Mouse (Mus musculus): Measurements from ENCODE around the gene H2-K1. TPM values are rescaled to one million over a fixed set of nuclear protein-coding genes. Genes with fewer than 3 reads are reported as not detected.
A peak's percentile ranks its signal among the peaks of the same experiment; 100 is the strongest.

H2-K1 gene
- polyA plus RNA-seq, 1 experiment from 2014 or later = 20.1 TPM

DNA sequence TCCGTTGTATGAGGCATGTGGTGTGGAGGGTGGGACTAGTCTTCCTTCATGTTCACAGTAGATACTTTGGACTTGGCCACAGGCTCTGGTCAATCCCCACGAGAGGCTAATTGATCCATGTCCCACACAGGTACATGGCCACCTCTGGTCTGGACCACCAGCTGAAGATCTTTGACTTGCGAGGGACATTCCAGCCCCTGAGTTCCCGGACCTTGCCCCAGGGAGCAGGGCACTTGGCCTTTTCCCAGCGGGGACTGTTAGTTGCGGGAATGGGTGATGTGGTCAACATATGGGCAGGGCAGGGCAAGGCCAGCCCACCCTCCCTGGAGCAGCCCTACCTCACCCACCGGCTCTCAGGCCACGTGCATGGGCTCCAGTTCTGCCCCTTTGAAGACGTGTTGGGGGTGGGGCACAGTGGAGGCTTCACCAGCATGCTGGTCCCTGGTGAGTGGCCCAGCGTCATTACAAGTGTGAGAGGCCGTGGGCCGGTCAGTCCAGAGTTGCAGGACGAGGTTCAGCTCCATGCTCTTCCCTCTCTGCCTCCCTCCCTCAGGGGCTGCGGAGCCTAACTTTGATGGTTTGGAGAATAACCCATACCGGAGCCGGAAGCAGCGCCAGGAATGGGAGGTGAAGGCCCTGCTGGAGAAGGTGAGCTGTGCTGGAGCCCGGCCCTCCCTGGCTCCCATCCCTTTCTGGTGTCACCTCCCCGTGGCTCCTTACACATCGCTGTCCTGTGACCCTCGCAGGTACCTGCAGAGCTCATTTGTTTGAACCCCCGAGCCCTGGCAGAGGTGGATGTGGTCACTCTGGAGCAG lies 51.9 kb downstream of the H2-K1 start:
- Histone ChIP-seq H3K4me1 (peaks cover 44% of the 10 kb centered on the region), H3K4me2 (no peak overlapping the region), H3K27ac (no peak overlapping the region), H3K4me3 (no peak overlapping the region), H3K36me3 (replicated peaks) (peaks cover 24% of the 10 kb centered on the region), H3K9ac (no peak overlapping the region), H3K27me3 (replicated peaks) (no peaks in the 10 kb centered on the region), H3K9me3 (no peaks in the 10 kb centered on the region)
- no peak for ATAC-seq (replicated peaks)
- 89% methylated on average over 22 of the region's 22 CpGs for WGBS

DNA sequence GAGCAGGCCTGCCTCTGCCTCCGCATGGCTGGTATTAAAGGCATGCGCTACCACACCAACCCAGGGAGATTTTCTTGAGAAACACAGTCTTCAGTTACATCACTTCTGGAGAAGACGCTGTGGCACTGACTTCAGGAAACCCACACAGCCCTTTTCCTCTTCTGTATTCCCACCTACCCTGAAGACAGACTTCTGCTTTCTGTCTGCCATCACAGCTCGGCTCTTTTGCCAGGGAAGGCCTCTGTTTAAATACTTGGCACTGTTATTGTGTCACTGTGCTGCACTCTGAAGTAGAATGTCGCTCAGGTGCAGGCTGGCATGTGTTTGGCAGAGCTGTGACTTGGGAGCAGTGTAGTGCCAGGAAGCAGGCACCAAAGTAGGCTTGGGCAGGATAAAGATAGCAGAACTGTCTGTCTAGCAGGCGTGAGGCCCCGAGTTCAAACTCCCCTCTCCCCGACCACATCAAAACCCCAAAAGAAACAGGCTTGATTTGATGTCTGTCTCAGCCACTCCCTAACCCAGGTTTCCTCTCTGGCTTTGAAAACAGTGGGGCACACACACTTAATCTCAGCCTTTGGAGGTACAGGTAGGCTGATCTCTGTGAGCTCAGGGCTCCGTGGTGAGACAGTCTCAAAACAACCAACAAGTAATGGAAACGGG lies 52.6 kb downstream of the H2-K1 start:
- Histone ChIP-seq H3K4me3 (no peak overlapping the region), H3K4me2 (no peak overlapping the region), H3K27ac (no peak overlapping the region), H3K9ac (no peak overlapping the region), H3K27me3 (replicated peaks) (no peaks in the 10 kb centered on the region), H3K4me1 (peaks cover 36% of the 10 kb centered on the region), H3K36me3 (replicated peaks) (peaks cover 24% of the 10 kb centered on the region), H3K9me3 (no peaks in the 10 kb centered on the region)
- WGBS = 95% methylated on average over 10 of the region's 10 CpGs
- ATAC-seq (replicated peaks) = no peak

MicroRNA genes within 50 kb of the gene (microRNA counts, 519-probe panel; counts per million panel counts)
- microRNA mmu-miR-219 = 3,307 counts per million, percentile 76 among the panel's probes with 10 or more counts

Small RNAs within 50 kb of the gene (microRNA-seq; reads per million reads assigned to microRNA genes)
- gene Mir219a-1 = not detected
- not detected for gene Mir219c

Other genes with a start within 250 kb of the H2-K1 start
- 630 and 639 TPM in 2 replicates for gene Rab11b, start 239.8 kb downstream of the H2-K1 start, polyA plus RNA-seq (2015; fragmentation: Nextera tagmentation; extraction: Ambion mirVana)
- 22.6 and 23.3 TPM in 2 replicates for gene Angptl4, start 218.5 kb downstream of the H2-K1 start, polyA plus RNA-seq (2015; fragmentation: Nextera tagmentation; extraction: Ambion mirVana)
- gene Kank3, start 189.8 kb downstream of the H2-K1 start, polyA plus RNA-seq (2015; fragmentation: Nextera tagmentation; extraction: Ambion mirVana) = 51.5 and 53.4 TPM in 2 replicates
- gene Rps28, start 175.8 kb downstream of the H2-K1 start, polyA plus RNA-seq (2015; fragmentation: Nextera tagmentation; extraction: Ambion mirVana) = 476 TPM in 2 replicates
- 467 and 476 TPM in 2 replicates for gene Ndufa7, start 175.8 kb downstream of the H2-K1 start, polyA plus RNA-seq (2015; fragmentation: Nextera tagmentation; extraction: Ambion mirVana)
- 50.8 and 58.9 TPM in 2 replicates for gene Cd320, start 157.3 kb downstream of the H2-K1 start, polyA plus RNA-seq (2015; fragmentation: Nextera tagmentation; extraction: Ambion mirVana)
- gene Gm7029, start 126.5 kb downstream of the H2-K1 start, polyA plus RNA-seq (2015; fragmentation: Nextera tagmentation; extraction: Ambion mirVana) = not detected in 2 replicates
- 1.5 and 2.6 TPM in 2 replicates for gene Kifc1, start 109.7 kb downstream of the H2-K1 start, polyA plus RNA-seq (2015; fragmentation: Nextera tagmentation; extraction: Ambion mirVana)
- 0.50 and 0.51 TPM in 2 replicates for gene Platr17, start 95.2 kb downstream of the H2-K1 start, polyA plus RNA-seq (2015; fragmentation: Nextera tagmentation; extraction: Ambion mirVana)
- gene Daxx, start 90.9 kb downstream of the H2-K1 start, polyA plus RNA-seq (2015; fragmentation: Nextera tagmentation; extraction: Ambion mirVana) = 59.4 and 61.1 TPM in 2 replicates
- 23.6 and 28.6 TPM in 2 replicates for gene Tapbp, start 84.4 kb downstream of the H2-K1 start, polyA plus RNA-seq (2015; fragmentation: Nextera tagmentation; extraction: Ambion mirVana)
- 18.1 and 18.3 TPM in 2 replicates for gene Zbtb22, start 84.4 kb downstream of the H2-K1 start, polyA plus RNA-seq (2015; fragmentation: Nextera tagmentation; extraction: Ambion mirVana)
- 60.9 and 61.1 TPM in 2 replicates for gene Rgl2, start 70.8 kb downstream of the H2-K1 start, polyA plus RNA-seq (2015; fragmentation: Nextera tagmentation; extraction: Ambion mirVana)
- gene Pfdn6, start 60.0 kb downstream of the H2-K1 start, polyA plus RNA-seq (2015; fragmentation: Nextera tagmentation; extraction: Ambion mirVana) = 178 TPM in 2 replicates
- 25.9 and 26.2 TPM in 2 replicates for gene Wdr46, start 59.7 kb downstream of the H2-K1 start, polyA plus RNA-seq (2015; fragmentation: Nextera tagmentation; extraction: Ambion mirVana)
- gene B3galt4, start 48.9 kb downstream of the H2-K1 start, polyA plus RNA-seq (2015; fragmentation: Nextera tagmentation; extraction: Ambion mirVana) = 14.9 and 15.1 TPM in 2 replicates
- gene Vps52, start 44.5 kb downstream of the H2-K1 start, polyA plus RNA-seq (2015; fragmentation: Nextera tagmentation; extraction: Ambion mirVana) = 80.9 and 84.4 TPM in 2 replicates
- gene Rps18, start 44.3 kb downstream of the H2-K1 start, polyA plus RNA-seq (2015; fragmentation: Nextera tagmentation; extraction: Ambion mirVana) = 689 and 743 TPM in 2 replicates
- 22.8 and 26.3 TPM in 2 replicates for gene Ring1, start 24.3 kb upstream of the H2-K1 start, polyA plus RNA-seq (2015; fragmentation: Nextera tagmentation; extraction: Ambion mirVana)
- 65.6 and 74.1 TPM in 2 replicates for gene H2-Ke6, start 27.7 kb upstream of the H2-K1 start, polyA plus RNA-seq (2015; fragmentation: Nextera tagmentation; extraction: Ambion mirVana)
- 178 and 184 TPM in 2 replicates for gene Slc39a7, start 31.3 kb upstream of the H2-K1 start, polyA plus RNA-seq (2015; fragmentation: Nextera tagmentation; extraction: Ambion mirVana)
- 64.7 and 65.5 TPM in 2 replicates for gene Rxrb, start 31.5 kb upstream of the H2-K1 start, polyA plus RNA-seq (2015; fragmentation: Nextera tagmentation; extraction: Ambion mirVana)
- gene Col11a2, start 39.1 kb upstream of the H2-K1 start, polyA plus RNA-seq (2015; fragmentation: Nextera tagmentation; extraction: Ambion mirVana) = 3.2 and 4.8 TPM in 2 replicates
- not detected in 2 replicates for gene H2-Oa, start 92.0 kb upstream of the H2-K1 start, polyA plus RNA-seq (2015; fragmentation: Nextera tagmentation; extraction: Ambion mirVana)
- 17.2 and 18.8 TPM in 2 replicates for gene H2-DMa, start 119.2 kb upstream of the H2-K1 start, polyA plus RNA-seq (2015; fragmentation: Nextera tagmentation; extraction: Ambion mirVana)
- 137 and 140 TPM in 2 replicates for gene Brd2, start 122.3 kb upstream of the H2-K1 start, polyA plus RNA-seq (2015; fragmentation: Nextera tagmentation; extraction: Ambion mirVana)
- 0.27 and 0.65 TPM in 2 replicates for gene H2-DMb2, start 143.0 kb upstream of the H2-K1 start, polyA plus RNA-seq (2015; fragmentation: Nextera tagmentation; extraction: Ambion mirVana)
- 0.79 and 1.2 TPM in 2 replicates for gene H2-DMb1, start 152.7 kb upstream of the H2-K1 start, polyA plus RNA-seq (2015; fragmentation: Nextera tagmentation; extraction: Ambion mirVana)
- gene Tap1, start 187.2 kb upstream of the H2-K1 start, polyA plus RNA-seq (2015; fragmentation: Nextera tagmentation; extraction: Ambion mirVana) = 2.3 and 3.1 TPM in 2 replicates
- gene Psmb9, start 187.4 kb upstream of the H2-K1 start, polyA plus RNA-seq (2015; fragmentation: Nextera tagmentation; extraction: Ambion mirVana) = 1.5 and 2.0 TPM in 2 replicates
- 4.1 and 4.2 TPM in 2 replicates for gene Psmb8, start 197.4 kb upstream of the H2-K1 start, polyA plus RNA-seq (2015; fragmentation: Nextera tagmentation; extraction: Ambion mirVana)
- gene Tap2, start 203.2 kb upstream of the H2-K1 start, polyA plus RNA-seq (2015; fragmentation: Nextera tagmentation; extraction: Ambion mirVana) = 1.7 and 2.2 TPM in 2 replicates
- gene H2-Ob, start 238.6 kb upstream of the H2-K1 start, polyA plus RNA-seq (2015; fragmentation: Nextera tagmentation; extraction: Ambion mirVana) = 0.06 and 0.18 TPM in 2 replicates

All from midbrain, embryonic 15.5 days (tissue).